Mouse (Mus musculus) thymus, postnatal 25 days (tissue): ENCODE measurements around the gene Slc36a1.

ENCODE experiments used
- DNase-seq: peaks from one replicate; pipeline ENCODE4 v3.0.0; 2022

The Slc36a1 gene

DNA sequence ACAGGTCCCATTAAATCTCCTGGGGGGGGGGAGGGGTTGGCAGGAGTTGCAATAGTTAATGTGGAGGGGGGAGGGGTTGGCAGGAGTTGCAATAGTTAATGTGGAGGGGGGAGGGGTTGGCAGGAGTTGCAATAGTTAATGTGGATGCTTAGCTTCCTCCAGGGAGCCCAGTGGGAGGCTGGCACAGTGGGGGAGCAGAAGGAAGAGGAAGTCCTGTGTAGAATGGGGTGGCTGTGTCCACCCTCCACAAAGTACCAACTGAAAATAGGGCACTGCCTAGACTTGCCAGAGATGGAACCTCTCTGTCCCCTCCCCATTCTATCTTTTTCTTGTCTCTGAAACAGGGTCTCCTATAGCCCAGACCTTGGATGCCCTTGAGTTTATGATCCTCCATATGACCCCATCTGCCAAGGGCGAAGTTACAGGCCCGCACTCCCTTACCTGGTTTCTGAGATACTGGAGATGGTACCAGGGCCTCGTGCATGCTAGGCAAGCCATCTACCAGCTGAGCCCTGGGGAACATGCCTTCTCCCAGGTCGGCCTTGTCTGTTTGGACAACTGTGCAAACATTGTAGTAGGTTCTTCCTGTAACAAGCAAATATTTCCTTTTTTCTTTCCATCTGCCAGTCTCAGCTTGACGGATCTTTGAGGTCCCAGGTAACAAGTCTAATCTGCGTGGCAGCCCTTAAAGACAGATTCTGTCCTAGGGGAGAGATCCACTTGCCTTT is 5.6 kb downstream of the Slc36a1 start:
- DNase-seq: no peak

DNA sequence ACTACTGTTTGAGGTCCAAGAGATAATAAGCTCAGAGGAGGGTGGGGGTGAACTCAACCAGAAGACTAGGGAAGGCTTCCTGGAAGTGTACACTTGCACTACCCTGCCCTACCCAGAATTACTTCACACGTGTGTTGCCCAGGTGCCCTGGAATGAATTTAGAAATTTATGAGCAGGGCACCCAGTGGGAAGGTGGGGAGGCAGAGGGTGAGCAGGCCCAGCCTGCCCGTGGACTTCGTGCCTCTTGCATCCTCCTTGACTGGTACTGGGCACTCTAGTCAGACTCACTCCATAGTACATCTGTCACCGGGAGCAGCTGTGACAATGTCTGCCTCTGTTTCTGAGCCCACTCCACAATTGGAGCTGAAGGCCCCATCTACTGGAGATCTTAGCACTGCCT is 9.4 kb downstream of the Slc36a1 start:
- DNase-seq: no peak

DNA sequence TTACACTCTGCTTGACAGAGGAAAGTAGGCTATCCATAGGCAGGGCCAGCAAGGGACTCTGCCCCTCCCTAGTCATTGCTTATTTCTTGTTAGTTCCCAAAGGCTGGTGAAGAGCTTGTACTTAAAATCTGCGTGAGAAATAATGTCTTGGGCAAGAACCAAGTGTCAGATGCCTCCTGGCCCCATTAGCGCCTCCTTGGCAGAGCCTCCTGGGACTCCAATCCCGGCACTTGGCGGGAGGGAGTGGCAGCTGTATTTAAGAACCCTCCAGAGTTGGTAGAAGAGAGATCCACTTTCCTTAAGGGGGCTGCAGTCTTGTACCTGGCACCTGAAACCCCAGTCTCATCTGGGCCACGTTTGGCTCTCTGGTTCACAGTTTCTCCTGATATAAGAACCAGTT is 10.0 kb downstream of the Slc36a1 start:
- no peak for DNase-seq

DNA sequence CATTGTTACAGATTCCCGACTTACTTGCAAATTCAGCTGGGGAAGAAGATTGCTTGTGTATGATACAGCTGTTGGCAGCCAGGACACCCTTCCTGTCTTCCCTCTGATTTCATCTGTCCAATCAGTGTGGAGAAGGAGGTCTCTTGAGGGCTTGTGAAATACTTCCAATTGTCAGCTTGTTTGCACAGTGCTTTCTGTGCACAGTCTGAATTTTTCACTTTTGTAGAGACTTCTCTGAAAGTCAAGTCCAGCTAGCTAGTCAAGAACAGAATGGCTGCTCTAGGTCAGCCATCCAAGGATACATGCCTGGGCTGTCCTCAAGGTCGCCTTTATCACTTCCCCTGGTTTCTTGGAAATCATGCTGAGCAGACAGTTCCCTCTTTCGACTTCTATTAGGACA is 10.8 kb downstream of the Slc36a1 start:
- no peak for DNase-seq

DNA sequence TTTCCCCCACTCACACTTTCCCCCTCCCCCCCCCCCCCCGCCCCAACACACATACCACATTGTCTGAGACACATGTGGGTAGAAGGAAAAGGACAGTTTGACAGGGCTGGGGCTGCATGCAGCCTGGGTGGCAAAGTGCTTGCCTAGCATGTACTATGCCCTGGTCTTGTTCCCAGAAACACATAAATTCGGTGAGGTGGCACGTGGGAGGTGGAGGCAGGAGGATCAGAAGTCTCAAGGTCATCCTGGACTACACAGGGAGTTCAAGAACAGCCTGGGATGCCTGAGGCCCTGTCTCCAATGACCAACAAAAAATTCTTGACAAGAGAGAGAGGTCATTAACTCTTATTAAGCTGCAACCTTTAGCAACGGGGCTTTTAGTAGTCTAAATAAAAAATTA is 11.9 kb downstream of the Slc36a1 start:
- no peak for DNase-seq

DNA sequence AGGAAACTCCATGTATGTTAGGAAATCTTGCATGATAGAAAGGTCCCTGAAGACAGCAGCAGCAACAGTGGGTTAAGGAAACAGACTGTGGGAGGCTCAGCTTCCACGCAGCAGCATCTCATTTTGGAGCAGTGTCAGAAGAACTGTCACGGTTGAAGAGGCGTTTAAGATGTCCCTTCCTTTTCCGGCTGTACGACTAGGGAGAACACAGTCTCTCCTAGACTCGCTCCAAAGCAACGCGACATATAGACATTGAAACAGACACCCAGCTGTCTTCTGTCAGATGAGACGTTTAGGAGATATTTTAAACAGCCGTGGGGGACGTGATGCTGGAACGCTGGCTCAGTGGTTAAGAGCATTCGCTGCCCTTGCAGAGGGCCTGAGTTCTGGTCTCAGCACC is 12.7 kb downstream of the Slc36a1 start:
- no peak for DNase-seq

DNA sequence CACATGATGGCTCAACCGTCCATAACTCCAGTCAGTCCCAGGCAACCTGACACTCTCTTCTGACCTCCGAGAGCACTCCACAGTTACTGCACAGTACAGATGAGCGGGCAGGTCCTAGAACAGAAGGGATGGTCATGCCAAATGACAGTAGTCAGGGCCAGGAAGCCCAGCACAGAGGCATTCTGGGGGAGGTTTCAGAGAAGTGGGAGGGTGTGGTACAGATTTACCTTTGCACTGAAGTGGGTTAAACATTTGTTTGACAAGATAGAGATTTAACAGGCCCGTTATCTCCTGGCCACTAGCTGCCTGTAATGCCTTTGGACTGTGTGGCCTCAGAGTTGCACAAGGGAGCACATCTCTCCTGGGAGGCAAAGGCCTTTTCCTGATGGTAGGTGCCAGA is 13.3 kb downstream of the Slc36a1 start:
- DNase-seq: no peak

DNA sequence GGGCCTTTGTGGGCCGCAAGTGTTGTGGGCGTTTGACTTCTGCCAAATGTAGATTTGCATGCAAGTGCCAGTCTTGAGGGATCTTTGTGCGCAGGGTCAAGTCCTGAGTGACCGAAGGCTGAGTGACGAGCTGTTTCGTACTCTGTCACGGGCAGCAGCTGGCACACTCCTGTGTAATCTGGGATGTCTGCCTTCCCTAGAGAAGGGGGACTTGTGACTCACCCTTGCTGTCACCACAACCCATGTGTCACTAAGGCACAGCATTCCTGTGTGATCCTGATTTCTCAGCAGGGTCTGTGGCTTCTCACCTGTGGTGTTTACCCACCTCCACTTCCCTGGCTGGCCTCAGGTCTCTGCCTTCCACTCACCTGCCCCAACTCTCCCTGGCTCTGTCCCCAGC is 13.7 kb downstream of the Slc36a1 start:
- DNase-seq: no peak

DNA sequence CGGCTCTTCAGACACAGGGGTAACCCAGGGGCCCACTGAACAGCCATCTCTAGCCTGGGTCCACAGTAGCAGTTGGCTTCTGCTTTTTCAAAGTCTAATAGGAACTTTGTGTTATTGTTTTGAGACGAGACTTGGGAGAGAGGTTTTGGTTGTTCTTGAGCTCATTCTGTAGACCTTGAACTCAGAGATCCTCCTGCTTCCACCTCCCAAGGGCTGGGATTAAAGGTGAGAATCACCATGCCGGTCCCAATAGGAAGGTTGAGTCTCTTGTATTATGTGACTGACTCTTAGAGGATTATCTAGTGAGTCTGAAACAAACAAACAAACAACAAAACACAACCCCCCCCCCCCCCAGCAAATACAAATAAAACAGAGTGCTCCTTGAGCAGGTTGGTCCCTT is 14.3 kb downstream of the Slc36a1 start:
- DNase-seq: no peak

DNA sequence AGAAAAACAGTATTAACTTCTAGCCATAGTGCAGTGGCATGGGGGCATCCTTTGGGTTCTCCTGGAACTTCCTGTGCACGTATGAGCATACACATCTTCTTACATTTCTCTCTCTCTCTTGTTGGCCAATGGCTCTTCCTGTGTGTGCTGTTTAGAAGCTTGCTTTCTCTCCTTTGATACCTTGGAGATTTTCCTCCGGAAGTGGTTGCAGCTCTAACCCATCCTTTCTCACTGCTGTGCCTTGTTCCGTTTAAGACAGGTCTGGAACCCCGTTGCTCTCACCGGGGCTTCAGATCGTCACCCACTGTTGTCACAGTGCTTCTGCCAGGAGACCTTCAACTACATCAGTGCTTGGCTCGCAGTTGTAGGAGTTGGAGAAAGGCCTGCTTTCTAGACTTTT is 17.2 kb downstream of the Slc36a1 start:
- no peak for DNase-seq

DNA sequence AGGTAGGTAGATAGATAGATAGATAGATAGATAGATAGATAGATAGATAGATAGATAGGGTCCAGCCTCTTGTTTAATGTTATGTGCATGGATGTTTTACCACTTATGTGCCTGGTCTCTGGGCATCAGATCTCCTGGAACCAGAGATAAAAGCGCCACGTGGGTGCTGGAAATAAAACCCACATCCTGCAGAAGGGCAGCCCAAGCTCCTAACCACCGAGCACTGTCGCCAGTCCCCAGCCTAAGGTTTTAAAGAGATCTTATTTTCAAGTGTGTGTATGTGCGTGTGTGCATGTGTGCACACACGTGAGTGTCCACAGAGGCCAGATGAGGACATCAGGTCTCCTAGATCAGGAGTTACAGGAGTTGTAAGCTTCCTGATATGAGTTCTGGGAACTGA is 26.9 kb downstream of the Slc36a1 start:
- no peak for DNase-seq

DNA sequence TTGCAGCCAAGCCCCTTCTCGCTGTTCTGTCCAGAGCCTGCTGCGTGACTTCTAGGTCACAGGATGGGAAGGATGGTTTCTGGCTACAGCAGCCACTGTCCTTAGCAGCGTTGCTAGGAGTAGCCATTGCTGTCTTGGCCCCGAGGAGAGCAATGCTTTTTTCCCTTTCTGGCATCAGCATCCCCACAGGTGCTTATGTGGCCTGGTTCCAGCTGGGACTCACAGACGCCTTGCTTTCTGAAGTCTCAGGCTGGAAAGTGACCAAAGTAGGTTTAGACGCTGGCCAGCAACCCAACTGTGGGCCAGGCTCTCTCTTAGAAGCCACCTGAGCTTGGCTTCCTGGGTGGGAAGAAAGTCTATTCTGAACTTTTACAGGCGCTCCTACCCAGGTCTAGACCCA is 30.1 kb downstream of the Slc36a1 start:
- DNase-seq: no peak

DNA sequence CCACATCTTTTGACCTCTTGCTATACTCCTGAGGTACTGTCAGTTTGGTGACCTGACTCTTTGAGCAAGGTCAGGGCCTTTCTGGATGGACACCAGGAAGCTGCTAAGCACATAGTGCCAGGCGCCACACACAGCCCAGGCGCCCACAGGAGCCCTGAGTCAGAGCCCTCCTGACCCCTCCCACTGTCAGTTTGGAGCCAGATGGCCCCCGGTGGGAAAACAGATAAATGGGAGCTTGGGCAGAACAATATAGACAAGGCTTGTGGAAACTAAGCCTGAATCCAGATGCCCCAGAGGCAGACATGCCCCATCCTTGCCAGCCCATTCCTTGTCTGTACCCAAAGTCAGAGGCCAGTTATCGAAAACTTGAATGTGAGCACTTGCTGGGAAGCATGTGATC is 30.6 kb downstream of the Slc36a1 start:
- no peak for DNase-seq

DNA sequence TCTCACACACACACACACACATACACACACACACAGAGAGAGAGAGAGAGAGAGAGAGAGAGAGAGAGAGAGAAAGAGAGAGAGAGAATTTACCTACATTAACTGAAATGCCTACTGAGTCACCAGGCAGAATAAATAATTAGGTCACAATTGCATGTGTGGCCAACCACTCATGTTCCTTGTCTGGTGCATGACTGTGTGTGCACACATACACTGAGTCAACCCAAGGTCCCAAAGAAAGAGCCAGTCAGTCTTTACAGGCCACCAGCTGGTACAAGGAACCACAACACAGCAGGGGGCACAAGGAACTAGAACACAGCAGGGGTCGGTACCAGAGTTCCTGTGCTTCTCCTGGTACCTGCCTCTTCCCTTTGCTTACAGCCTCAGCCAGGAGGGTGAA is 32.7 kb downstream of the Slc36a1 start:
- no peak for DNase-seq

DNA sequence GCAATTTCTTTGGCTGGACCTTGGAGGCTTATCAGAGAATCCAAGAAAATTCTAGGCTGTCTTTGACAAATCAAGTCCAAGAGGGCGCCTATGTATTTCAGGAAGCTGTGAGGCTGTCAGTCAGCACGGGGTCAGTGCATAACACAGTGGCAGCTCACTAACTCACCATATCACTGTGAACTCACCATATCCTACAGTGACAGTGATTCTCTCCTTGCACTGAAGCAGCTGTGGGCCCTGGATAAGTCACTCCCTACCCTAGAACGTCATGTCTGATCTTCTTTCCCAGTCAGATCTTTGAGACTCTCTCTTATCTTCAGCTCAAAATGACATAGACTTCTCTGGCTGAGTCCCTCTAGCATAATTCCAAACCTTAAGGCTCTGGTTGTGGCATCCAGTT is 35.3 kb downstream of the Slc36a1 start:
- DNase-seq: no peak

DNA sequence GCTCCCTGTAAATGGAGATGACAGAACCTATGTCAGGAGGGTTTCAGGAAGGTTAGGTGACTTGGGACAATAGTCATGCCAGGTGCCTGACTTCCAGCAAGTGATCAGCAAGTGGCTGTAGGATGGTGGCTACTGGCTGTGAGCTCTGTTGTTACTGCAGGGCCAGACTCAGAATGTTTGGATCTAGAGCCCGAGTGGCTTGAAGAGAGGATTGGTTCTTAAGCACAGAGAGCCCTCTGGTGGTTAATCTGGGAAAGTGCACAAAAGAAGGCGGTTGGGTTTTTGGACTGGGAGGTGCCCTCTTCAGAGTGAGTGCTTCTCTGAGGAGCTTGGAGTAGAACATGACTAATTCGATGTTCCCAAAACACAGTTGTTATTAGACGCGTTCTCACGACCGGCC is 36.4 kb downstream of the Slc36a1 start:
- DNase-seq: peak; percentile 68

DNA sequence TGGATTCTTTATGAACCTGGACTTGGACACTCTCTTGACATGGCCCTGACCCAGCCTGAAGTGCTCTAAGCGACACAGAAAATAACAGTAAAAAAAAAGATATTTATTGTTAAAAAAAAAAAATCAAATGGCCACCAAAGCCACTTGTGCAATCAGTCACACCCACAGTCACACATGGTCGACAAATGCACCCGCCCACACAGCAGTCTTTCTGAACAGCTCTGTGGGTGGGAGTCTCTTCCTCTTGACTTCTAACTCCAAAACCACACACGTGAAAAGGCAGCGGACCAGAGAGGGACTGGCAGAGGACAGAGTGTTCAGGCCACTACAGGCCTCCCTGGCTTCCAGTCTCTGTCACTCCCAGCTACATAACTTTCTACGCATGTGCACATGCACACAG is 46.4 kb downstream of the Slc36a1 start:
- no peak for DNase-seq

DNA sequence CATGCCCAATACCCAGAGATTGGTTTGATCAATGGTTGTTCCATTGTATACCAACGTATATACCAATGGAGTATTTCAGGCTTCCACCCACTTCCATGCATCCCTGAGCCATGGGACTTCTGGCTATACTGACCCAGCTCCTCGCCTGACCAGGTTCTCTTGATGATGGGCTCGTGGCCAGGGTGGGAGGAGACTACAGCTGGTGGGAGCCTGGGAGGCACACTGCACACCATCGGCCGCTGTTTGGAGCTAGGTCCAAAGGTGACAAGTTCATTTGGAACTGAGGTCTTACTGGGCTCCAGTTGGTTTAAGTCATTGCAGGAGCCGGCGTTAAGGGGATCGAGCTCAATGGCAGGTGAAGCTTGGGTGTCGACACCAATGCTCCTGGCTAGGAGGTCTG is 49.2 kb downstream of the Slc36a1 start:
- no peak for DNase-seq

DNA sequence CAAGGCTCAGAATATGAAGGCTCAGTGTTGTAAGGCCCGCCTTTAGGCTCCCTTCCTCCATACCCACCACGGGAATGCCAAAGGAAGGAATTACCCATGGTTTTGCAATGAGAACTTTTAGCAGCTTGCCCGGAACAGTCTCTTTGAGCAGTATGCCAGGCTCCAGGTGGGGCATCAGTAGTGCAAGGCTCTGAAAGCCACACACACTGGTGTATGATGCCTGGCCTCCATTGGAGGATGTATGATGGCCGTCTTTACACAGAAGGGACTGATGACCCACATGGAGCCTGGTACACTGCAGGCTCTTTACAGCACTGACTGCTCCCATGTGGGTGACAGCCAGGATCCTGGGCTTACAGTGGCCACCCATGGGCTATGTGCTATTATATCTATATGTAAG is 57.0 kb downstream of the Slc36a1 start:
- DNase-seq: no peak

DNA sequence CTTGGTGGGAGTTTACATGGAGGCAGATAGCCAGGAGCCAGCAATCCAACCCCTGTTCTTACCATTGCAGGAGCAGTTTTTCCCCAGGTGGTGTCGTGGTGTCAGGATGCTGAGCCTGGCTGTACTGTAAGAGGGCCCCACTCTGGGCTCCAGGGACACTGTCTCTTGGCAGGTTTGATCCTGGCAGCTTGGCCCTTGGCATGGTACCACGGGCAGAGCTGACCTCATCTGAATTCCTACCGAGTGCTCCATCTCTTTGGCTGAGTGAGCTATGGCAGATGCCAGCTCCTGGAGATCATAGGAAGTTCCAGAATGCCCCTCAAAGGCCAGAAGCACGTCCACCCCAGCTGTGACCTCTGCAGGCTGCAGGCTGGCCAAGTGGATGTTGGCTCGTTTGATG is 57.9 kb downstream of the Slc36a1 start:
- no peak for DNase-seq

DNA sequence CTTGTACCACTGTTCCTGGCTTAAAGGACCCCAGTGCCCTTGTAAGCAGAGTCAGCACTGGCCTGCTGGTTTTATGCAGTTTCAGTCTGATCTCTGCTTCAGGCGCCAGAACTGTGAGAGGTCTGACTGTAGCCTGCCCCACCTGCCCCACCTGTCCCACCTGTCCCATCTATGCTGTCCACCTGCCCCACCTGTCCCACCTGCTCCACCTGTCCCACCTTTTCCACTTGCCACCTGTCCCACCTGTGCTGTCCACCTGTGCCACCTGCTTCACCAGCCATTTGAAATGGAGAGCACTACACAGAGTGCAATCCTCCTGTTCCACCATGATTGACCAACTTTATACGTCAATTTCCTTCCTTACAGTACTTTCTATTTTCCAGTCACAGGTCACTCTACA is 60.2 kb downstream of the Slc36a1 start:
- DNase-seq: no peak

DNA sequence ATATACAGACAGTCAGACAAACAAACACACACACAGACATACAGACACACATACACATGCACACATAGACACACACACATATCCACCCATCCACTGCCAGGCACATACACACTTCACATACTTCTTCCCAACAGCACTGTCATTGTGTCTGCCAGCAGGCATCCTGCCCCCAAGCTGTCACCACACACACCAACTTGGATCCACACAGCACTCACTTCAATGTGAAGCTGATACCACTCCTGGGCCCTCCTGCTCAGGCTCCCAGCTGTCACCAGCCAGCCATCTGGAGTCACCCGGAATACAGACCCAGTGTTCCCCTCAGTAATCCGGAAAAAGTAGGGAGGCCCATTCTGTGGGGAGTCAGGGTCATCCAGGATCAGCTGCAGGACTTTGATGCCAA is 61.5 kb downstream of the Slc36a1 start:
- no peak for DNase-seq

DNA sequence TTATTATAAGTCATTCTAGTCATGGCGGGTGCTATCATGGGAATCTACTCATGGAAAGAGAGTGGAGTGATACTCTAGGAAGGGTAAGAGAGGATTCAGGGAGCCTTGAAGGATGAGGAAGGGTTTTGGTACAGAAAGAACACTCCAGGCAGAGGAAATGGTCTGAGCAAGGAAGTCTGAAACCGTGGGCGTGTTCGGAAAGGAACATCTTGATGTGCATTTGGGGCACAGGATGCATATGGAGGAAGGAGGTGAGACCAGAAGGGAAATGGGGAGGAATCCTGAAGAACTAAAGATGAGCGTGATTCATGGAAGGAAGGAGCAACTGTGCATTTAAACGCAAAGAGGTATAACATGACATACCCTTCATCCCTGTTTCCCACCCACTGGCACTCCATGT is 64.4 kb downstream of the Slc36a1 start:
- no peak for DNase-seq

DNA sequence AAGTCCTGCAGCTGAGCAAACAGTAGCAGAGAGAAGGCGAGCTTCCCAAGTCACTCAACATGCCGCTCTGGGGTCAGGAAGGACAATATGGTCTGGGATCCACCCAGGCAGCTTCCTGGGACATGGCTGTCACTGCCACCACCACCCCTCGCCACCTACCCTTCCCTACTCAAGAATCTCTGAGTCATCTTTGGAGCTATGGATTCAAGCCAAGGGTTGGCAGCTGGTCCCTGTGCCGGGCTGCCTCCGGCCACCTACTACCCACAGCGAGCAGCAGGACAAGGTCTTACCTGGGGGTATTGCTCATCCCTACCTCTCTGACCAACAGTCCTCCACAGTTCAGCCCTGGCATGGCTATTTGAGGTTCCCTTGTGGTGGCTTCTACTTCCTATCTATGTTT is 70.6 kb downstream of the Slc36a1 start:
- no peak for DNase-seq
